Mouse (Mus musculus) thymus, adult 2 months (tissue): ENCODE results near the gene Nrip1. TPM values are rescaled to one million over a fixed set of nuclear protein-coding genes. Genes with fewer than 3 reads are reported as not detected.

Source experiments
- DNase-seq: peaks from one replicate; pipeline ENCODE4 v3.0.0; 2021
- H3K27ac ChIP-seq: fragments of 200-500 bp; 2 replicates; pipeline ENCODE4 v1.5.1; 2012; ENCODE audit warnings: low read length, control low read depth; ENCODE audit not compliant: control insufficient read depth, insufficient read depth
- H3K27me3 ChIP-seq: fragments of 200-500 bp; 2 replicates; pipeline ENCODE4 v1.6.1; 2012; ENCODE audit warnings: mild to moderate bottlenecking, low read length, moderate library complexity, mixed read lengths; ENCODE audit not compliant: control insufficient read depth, insufficient read depth
- H3K36me3 ChIP-seq: fragments of 200-500 bp; 2 replicates; pipeline ENCODE4 v1.6.1; 2012; ENCODE audit warnings: mild to moderate bottlenecking, low read length, moderate library complexity; ENCODE audit not compliant: control insufficient read depth, insufficient read depth
- H3K4me1 ChIP-seq: fragments of 200-500 bp; replicated peaks from 2 replicates; pipeline ENCODE4 v1.6.1; 2012; ENCODE audit warnings: low read length; ENCODE audit not compliant: control insufficient read depth, insufficient read depth
- H3K4me3 ChIP-seq: fragments of 200-500 bp; 2 replicates; pipeline ENCODE4 v1.5.1; 2012; ENCODE audit warnings: mild to moderate bottlenecking, low read length, control low read depth, moderate library complexity; ENCODE audit not compliant: control insufficient read depth, insufficient read depth
- CTCF ChIP-seq: fragments of 200-500 bp; IDR thresholded peaks from 2 replicates; pipeline ENCODE4 v1.5.1; 2012; ENCODE audit warnings: mild to moderate bottlenecking, control low read depth, low read length, moderate library complexity, borderline replicate concordance; ENCODE audit not compliant: control insufficient read depth, poor library complexity, insufficient read depth; ENCODE audit errors: extremely low read depth
- POLR2A ChIP-seq: fragments of 200-500 bp; IDR thresholded peaks from 2 replicates; pipeline ENCODE4 v1.6.1; 2012; ENCODE audit warnings: mild to moderate bottlenecking, low read length, control low read depth, moderate library complexity; ENCODE audit not compliant: control insufficient read depth, poor library complexity, insufficient read depth; ENCODE audit errors: extremely low read depth
- WGBS: fragments of 180-500 bp; shearing (Covaris S2); methylation state at CpG from one replicate; pipeline ENCODE4 v1.1.7; 2018; 5-methylcytosine and 5-hydroxymethylcytosine counted together
- polyA plus RNA-seq: library from polyadenylated mRNA; depleted of rRNA; stranded (reverse); fragments of >200 nt; gene quantifications from 2 replicates; pipeline ENCODE4 v1.2.3, GENCODE M21; 2012

Nrip1 gene
- polyA plus RNA-seq, 1 experiment, result 23.7 TPM

GRCm38 (mm10) chr16:76413581-76413980, 40.0 kb upstream of the Nrip1 start:
- TF ChIP-seq CTCF, result no peak
- TF ChIP-seq POLR2A, result no peak

GRCm38 (mm10) chr16:76409355-76409722, 35.7 kb upstream of the Nrip1 start:
- H3K36me3 ChIP-seq, result no peaks in the 10 kb centered on the region
- DNase-seq, result no peak
- no peaks in the 10 kb centered on the region for H3K27me3 ChIP-seq
- H3K4me1 ChIP-seq, result no peaks in the 10 kb centered on the region; the same call in 1 of the 2 replicates
- WGBS, result 80% methylated on average over 1 of the region's 1 CpGs
- no peak overlapping the region for H3K27ac ChIP-seq
- TF ChIP-seq POLR2A (no peak), CTCF (no peak)
- no peak overlapping the region for H3K4me3 ChIP-seq

More at GRCm38 (mm10) chr16:76413581-76413980, 40.0 kb upstream of the Nrip1 start:
- Histone ChIP-seq H3K4me3 (no peak overlapping the region), H3K27me3 (no peaks in the 10 kb centered on the region), H3K36me3 (no peaks in the 10 kb centered on the region), H3K27ac (no peak overlapping the region), H3K4me1 (peaks cover 2% of the 10 kb centered on the region)
- DNase-seq, result no peak
- 97% methylated on average over 8 of the region's 8 CpGs for WGBS

GRCm38 (mm10) chr16:76408696-76409354, 35.2 kb upstream of the Nrip1 start:
- H3K4me1 ChIP-seq, result no peaks in the 10 kb centered on the region; the same call in 1 of the 2 replicates
- no peak overlapping the region for H3K4me3 ChIP-seq
- no peak for DNase-seq
- H3K27me3 ChIP-seq, result no peaks in the 10 kb centered on the region
- TF ChIP-seq POLR2A (no peak), CTCF (no peak)
- 93% methylated on average over 4 of the region's 4 CpGs for WGBS
- H3K36me3 ChIP-seq, result no peaks in the 10 kb centered on the region
- H3K27ac ChIP-seq, result no peak overlapping the region

GRCm38 (mm10) chr16:76408241-76408640, 34.6 kb upstream of the Nrip1 start:
- no peaks in the 10 kb centered on the region; the same call in 1 of the 2 replicates for H3K4me1 ChIP-seq
- no peak overlapping the region for H3K4me3 ChIP-seq
- TF ChIP-seq CTCF (no peak), POLR2A (no peak)
- WGBS, result 94% methylated on average over 8 of the region's 8 CpGs
- H3K27ac ChIP-seq, result no peak overlapping the region
- DNase-seq, result no peak
- H3K27me3 ChIP-seq, result no peaks in the 10 kb centered on the region
- H3K36me3 ChIP-seq, result no peaks in the 10 kb centered on the region

- 69% methylated on average over 13 of the region's 13 CpGs for WGBS
- no peaks in the 10 kb centered on the region for H3K36me3 ChIP-seq
- TF ChIP-seq CTCF, result no peak
- no peak for TF ChIP-seq POLR2A
- H3K27ac ChIP-seq, result no peak overlapping the region
- H3K4me1 ChIP-seq, result no peaks in the 10 kb centered on the region; the same call in 1 of the 2 replicates
- H3K27me3 ChIP-seq, result no peaks in the 10 kb centered on the region
- no peak overlapping the region for H3K4me3 ChIP-seq
- DNase-seq, result no peak
These were observed 33.8 kb upstream of the Nrip1 start for GRCm38 (mm10) chr16:76407321-76407920.

- Histone ChIP-seq H3K27ac (no peak overlapping the region), H3K36me3 (no peaks in the 10 kb centered on the region), H3K27me3 (no peaks in the 10 kb centered on the region), H3K4me1 (no peaks in the 10 kb centered on the region; the same call in 1 of the 2 replicates), H3K4me3 (no peak overlapping the region)
- TF ChIP-seq POLR2A (no peak), CTCF (no peak)
- 31% methylated on average over 7 of the region's 7 CpGs for WGBS
- DNase-seq, result no peak
These were observed 33.3 kb upstream of the Nrip1 start for GRCm38 (mm10) chr16:76406897-76407296.
